Mouse (Mus musculus) CH12.LX (cell line): ENCODE data around the gene Ppp1r16b. TPM values are rescaled to one million over a fixed set of nuclear protein-coding genes. Genes with fewer than 3 reads are reported as not detected.

Experiments used
- DNase-seq: peaks from one replicate; pipeline ENCODE4 v3.0.0-alpha.2; 2013; ENCODE audit errors: extremely low read depth
- H3K27ac ChIP-seq: 2 replicates; pipeline ENCODE4 v1.5.1; 2012; ENCODE audit warnings: low read depth, mild to moderate bottlenecking, control low read depth, moderate library complexity; ENCODE audit not compliant: insufficient read depth
- H3K27me3 ChIP-seq: replicated peaks from 2 replicates; pipeline ENCODE3; 2012; ENCODE audit warnings: inconsistent platforms
- H3K36me3 ChIP-seq, 2 experiments: replicated peaks in 1 of 2; 2 replicates each; pipeline versions ENCODE3 to v1.6.1; 2012; ENCODE audit warnings: inconsistent platforms in 1 of 2, low read length in 1 of 2, mild to moderate bottlenecking in 1 of 2, mixed read lengths in 1 of 2, moderate library complexity in 1 of 2; ENCODE audit not compliant: control insufficient read depth in 1 of 2, insufficient read depth in 1 of 2
- H3K4me1 ChIP-seq, 2 experiments: 2 replicates each; pipeline ENCODE4 v1.6.1; 2012; ENCODE audit warnings: inconsistent platforms in 1 of 2, moderate library complexity in 1 of 2; ENCODE audit not compliant: insufficient read depth in 2 of 2, control insufficient read depth in 1 of 2
- H3K4me2 ChIP-seq: 2 replicates; pipeline ENCODE4 v1.6.1; 2012; ENCODE audit warnings: low read depth, mild to moderate bottlenecking, control low read depth; ENCODE audit not compliant: poor library complexity, insufficient read depth, severe bottlenecking
- H3K4me3 ChIP-seq, 3 experiments: fragments of 150-350 bp in 1 of 3; sonication (generic) in 1 of 3; replicated peaks in 1 of 3; 2 replicates each; pipeline versions ENCODE3 to v1.5.1; 2011 to 2012; ENCODE audit warnings: low read depth in 2 of 3, low read length in 2 of 3, mild to moderate bottlenecking in 2 of 3, moderate library complexity in 2 of 3, control low read depth in 1 of 3, improper control_type of control experiment in 1 of 3, inconsistent platforms in 1 of 3, mixed read lengths in 1 of 3; ENCODE audit not compliant: poor library complexity in 1 of 3
- H3K79me2 ChIP-seq: replicated peaks from 2 replicates; pipeline ENCODE4 v1.6.1; 2012; ENCODE audit warnings: mild to moderate bottlenecking, moderate library complexity; ENCODE audit not compliant: control insufficient read depth, poor library complexity, insufficient read depth, severe bottlenecking; ENCODE audit errors: extremely low read depth
- H3K9ac ChIP-seq: 2 replicates; pipeline ENCODE4 v1.6.1; 2012; ENCODE audit warnings: low read depth, mild to moderate bottlenecking, control low read depth, moderate library complexity; ENCODE audit not compliant: insufficient read depth
- H3K9me3 ChIP-seq: replicated peaks from 2 replicates; pipeline ENCODE3; 2012; ENCODE audit warnings: low read length, inconsistent platforms, mixed read lengths
- CHD1 ChIP-seq: IDR thresholded peaks from 2 replicates; pipeline ENCODE4 v1.6.1; 2012; ENCODE audit warnings: low read depth, low read length, improper control_type of control experiment, inconsistent platforms
- CHD2 ChIP-seq: IDR thresholded peaks from 2 replicates; pipeline ENCODE4 v1.6.1; 2011; ENCODE audit warnings: low read length, improper control_type of control experiment
- ELF1 ChIP-seq: IDR thresholded peaks from 2 replicates; pipeline ENCODE4 v1.6.1; 2014; ENCODE audit warnings: low read depth, mild to moderate bottlenecking, inconsistent platforms, low read length, improper control_type of control experiment
- EP300 ChIP-seq: IDR thresholded peaks from 2 replicates; pipeline ENCODE4 v1.6.1; 2011; ENCODE audit warnings: low read length, improper control_type of control experiment
- ETS1 ChIP-seq: conservative IDR thresholded peaks from 2 replicates; pipeline ENCODE4 v1.6.1; 2012; ENCODE audit warnings: low read depth, mild to moderate bottlenecking, inconsistent platforms, low read length, improper control_type of control experiment, moderate library complexity
- JUN ChIP-seq: IDR thresholded peaks from 2 replicates; pipeline ENCODE4 v1.6.1; 2011; ENCODE audit warnings: low read depth, mild to moderate bottlenecking, low read length, improper control_type of control experiment, moderate library complexity; ENCODE audit not compliant: insufficient read depth
- KAT2A ChIP-seq: IDR thresholded peaks from 2 replicates; pipeline ENCODE4 v1.6.1; 2012; ENCODE audit warnings: low read length, improper control_type of control experiment, inconsistent platforms; ENCODE audit not compliant: insufficient replicate concordance
- MAZ ChIP-seq: IDR thresholded peaks from 2 replicates; pipeline ENCODE4 v1.6.1; 2012; ENCODE audit warnings: low read depth, mild to moderate bottlenecking, inconsistent platforms, low read length, improper control_type of control experiment, moderate library complexity
- MEF2A ChIP-seq: IDR thresholded peaks from 2 replicates; pipeline ENCODE4 v1.6.1; 2014; ENCODE audit warnings: low read depth, mild to moderate bottlenecking, inconsistent platforms, low read length, improper control_type of control experiment, borderline replicate concordance
- PAX5 ChIP-seq: IDR thresholded peaks from 2 replicates; pipeline ENCODE4 v1.6.1; 2012; ENCODE audit warnings: low read length, inconsistent platforms, mixed read lengths
- POLR2A ChIP-seq: IDR thresholded peaks from 2 replicates; pipeline ENCODE4 v1.6.1; 2011; ENCODE audit warnings: low read depth, mild to moderate bottlenecking, improper control_type of control experiment, low read length
- RCOR1 ChIP-seq: conservative IDR thresholded peaks from 2 replicates; pipeline ENCODE4 v1.6.1; 2012; ENCODE audit warnings: low read depth, mild to moderate bottlenecking, inconsistent platforms, low read length, improper control_type of control experiment
- SMC3 ChIP-seq: IDR thresholded peaks from 2 replicates; pipeline ENCODE4 v1.6.1; 2011; ENCODE audit warnings: low read depth, low read length, improper control_type of control experiment
- TBP ChIP-seq: conservative IDR thresholded peaks from 2 replicates; pipeline ENCODE4 v1.6.1; 2011; ENCODE audit warnings: low read depth, low read length, improper control_type of control experiment
- ZMIZ1 ChIP-seq: IDR thresholded peaks from 2 replicates; pipeline ENCODE4 v1.6.1; 2012; ENCODE audit warnings: low read depth, mild to moderate bottlenecking, inconsistent platforms, low read length, improper control_type of control experiment
- dilution Hi-C: fragments of 300-500 bp; cut with MboI; formaldehyde crosslinking; loops from 2 replicates; pipeline ENCODE4 v1.14.3; 2020; ENCODE audit warnings: low sequenced_read_pairs; ENCODE audit not compliant: extremely low pct_unique_long_range_greater_than_20kb, extremely low pct_ligation_motif_present
- in situ Hi-C: fragments of 300-500 bp; cut with MboI; formaldehyde crosslinking; loops from 3 replicates; pipeline ENCODE4 v1.14.3; 2019; ENCODE audit warnings: low sequenced_read_pairs, low pct_ligation_motif_present, low pct_unique_long_range_greater_than_20kb, mixed read lengths
- polyA plus RNA-seq: library from polyadenylated mRNA; unstranded; fragments of >175 nt; gene quantifications from 2 replicates; pipeline ENCODE4 v1.2.1, GENCODE M21; 2012; ENCODE audit warnings: low read depth; ENCODE audit not compliant: insufficient read length
- total RNA-seq, 2 experiments: library from RNA; depleted of rRNA; stranded (reverse); fragments of 300-350 nt in 1 of 2; fragments of >200 nt in 1 of 2; gene quantifications; 2 replicates each; pipeline ENCODE4 v1.2.3; 2012 to 2014

Gene Ppp1r16b
- total and polyA plus RNA-seq, 3 experiments = 37.7 to 55.7 (median 52.0) TPM

DNA sequence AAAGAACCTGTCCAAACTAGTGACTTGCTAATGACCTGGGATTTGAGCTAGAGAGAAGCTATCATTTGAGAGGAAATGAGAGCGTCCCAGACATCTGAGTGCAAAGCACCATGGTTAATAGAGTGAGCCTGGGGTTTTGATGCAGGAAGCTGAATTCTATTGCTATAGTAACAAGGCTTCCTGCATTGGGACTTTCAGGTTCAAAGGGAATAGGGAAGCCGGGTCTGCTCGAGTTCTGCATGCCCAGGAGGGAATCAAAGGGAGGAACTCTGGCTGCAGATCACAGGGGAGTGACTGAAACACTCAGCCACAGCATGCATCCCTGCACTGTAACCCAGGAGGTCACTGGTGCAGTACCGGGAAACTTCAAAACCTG is 17.8 kb downstream of the Ppp1r16b start:
- Histone ChIP-seq H3K9me3 (no peaks in the 10 kb centered on the region), H3K4me1 (peaks cover 62 to 96% of the 10 kb centered on the region in 2 experiments), H3K4me3 (no peak overlapping the region), H3K79me2 (peaks cover 93% of the 10 kb centered on the region), H3K27me3 (no peaks in the 10 kb centered on the region), H3K9ac (no peak overlapping the region), H3K36me3 (peaks cover 10 to 75% of the 10 kb centered on the region in 2 experiments), H3K27ac (peak overlapping the region; percentile 99), H3K4me2 (peak overlapping the region; percentile 48)
- no peak for DNase-seq
- dilution Hi-C loops (no loop called here), in situ Hi-C loops (no loop called here)
- TF ChIP-seq EP300 (no peak), ELF1 (0 out of 2 replicates have a peak, but pooled peaks have one; percentile 22)

DNA sequence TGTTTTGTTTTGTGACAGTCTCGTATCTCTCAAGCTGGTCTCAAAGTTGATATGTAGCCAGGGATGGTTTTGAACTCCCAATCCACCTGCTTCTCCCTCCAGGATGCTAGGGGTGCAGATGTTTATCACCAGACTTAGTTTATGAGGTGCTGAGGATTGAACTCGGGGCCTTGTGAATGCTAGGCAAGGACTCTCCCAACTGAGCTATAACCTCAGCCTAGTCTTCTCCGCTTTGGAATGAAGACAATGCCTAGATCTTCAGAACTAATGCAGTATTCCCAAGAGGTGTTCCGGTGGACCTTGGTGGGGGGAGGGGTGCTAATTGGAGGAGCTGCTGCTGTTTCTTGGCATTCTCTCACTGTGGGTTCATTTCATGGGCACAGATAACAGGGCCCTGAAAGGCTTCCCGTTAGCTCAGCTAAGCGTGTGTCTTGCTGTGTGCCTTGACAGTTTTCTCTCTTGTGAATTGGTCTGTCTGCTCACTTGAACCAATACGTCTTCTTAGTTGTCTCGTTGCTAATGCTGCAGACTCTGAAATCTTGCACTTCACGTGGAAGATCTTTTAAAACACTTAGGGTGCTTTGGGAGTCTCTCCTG is 19.1 kb downstream of the Ppp1r16b start:
- Histone ChIP-seq H3K4me2 (no peak overlapping the region), H3K4me3 (no peak overlapping the region), H3K27me3 (no peaks in the 10 kb centered on the region), H3K4me1 (peaks cover 65 to 96% of the 10 kb centered on the region in 2 experiments), H3K9me3 (no peaks in the 10 kb centered on the region), H3K79me2 (peaks cover 94% of the 10 kb centered on the region), H3K9ac (no peak overlapping the region), H3K27ac (no peak overlapping the region), H3K36me3 (peaks cover 12 to 76% of the 10 kb centered on the region in 2 experiments)
- TF ChIP-seq MEF2A = no peak
- no peak for TF ChIP-seq PAX5
- no peak for TF ChIP-seq POLR2A
- TF ChIP-seq MAZ = no peak
- TF ChIP-seq SMC3 = no peak
- no peak for TF ChIP-seq JUN
- no peak for TF ChIP-seq ZMIZ1
- no peak for TF ChIP-seq TBP
- TF ChIP-seq CHD1 = no peak
- TF ChIP-seq ELF1 = no peak
- TF ChIP-seq ETS1 = no peak
- TF ChIP-seq EP300 = no peak
- no peak for TF ChIP-seq KAT2A
- TF ChIP-seq CHD2 = no peak
- TF ChIP-seq RCOR1 = no peak
- no peak for DNase-seq
- in situ Hi-C loops = no loop called here
- dilution Hi-C loops = no loop called here
